Mouse (Mus musculus): Measurements from ENCODE around the gene Ang4.
"Not testable (repeated sequence)": the region's sequence is repeated elsewhere in the genome, so short reads cannot be mapped to it uniquely, and the experiment has no call there.

GRCm38 (mm10) chr14:51771378-51771777 lies 2.0 kb downstream of the Ang4 start:
- TF ChIP-seq CTCF (IDR thresholded peaks at IDR 0.05; ENCODE audit: control insufficient read depth, insufficient read depth, insufficient read length); CEBPB (IDR thresholded peaks at IDR 0.05; ENCODE audit: low read depth); MAX (IDR thresholded peaks at IDR 0.05); FOSL1 (IDR thresholded peaks at IDR 0.05; ENCODE audit: insufficient read depth, low read length, poor library complexity, severe bottlenecking): not testable (repeated sequence)
